Comparison of ENCODE assay signal across 8 mouse cellular contexts in the genomic region with DNA sequence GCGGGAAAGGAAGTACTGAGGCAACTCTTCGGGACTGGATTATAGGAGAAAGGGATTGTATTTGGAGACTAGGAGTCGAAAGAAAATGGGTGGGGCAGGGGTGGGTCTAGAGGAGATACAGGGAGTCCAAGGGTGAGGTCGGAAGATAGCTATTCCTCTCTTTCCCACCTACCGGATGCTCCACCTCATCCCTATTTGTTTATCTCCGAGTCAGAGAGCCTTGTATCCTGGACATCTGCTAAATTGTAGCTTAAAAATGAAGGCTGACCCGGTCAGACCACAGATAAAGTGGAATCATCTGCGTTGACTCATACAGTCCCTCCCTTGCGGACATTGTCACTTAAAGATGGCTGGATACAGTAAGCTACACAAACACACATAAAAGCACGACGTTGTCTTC. TPM values are rescaled to one million over a fixed set of nuclear protein-coding genes. Genes with fewer than 3 reads are reported as not detected.
DNase-seq lines count a peak whose midpoint lies in the region; ATAC-seq and TF ChIP-seq lines count a peak whose summit lies in the region.

No protein-coding gene starts in this region.

- no peak for ATAC-seq in liver, embryonic 13.5 days (ENCODE audit: low read depth)

- 37% methylated on average over 11 of the region's 11 CpGs for WGBS in cerebellum, adult 2 months
- WGBS in spleen, adult 2 months = 43% methylated on average over 11 of the region's 11 CpGs
- 16% methylated on average over 11 of the region's 11 CpGs for WGBS in liver, embryonic 13.5 days (ENCODE audit: insufficient replicate concordance)

- no peaks in the 10 kb centered on the region for H3K36me3 ChIP-seq in spleen, adult 2 months (ENCODE audit: control insufficient read depth, insufficient read depth, low read length)
- no peaks in the 10 kb centered on the region for H3K36me3 ChIP-seq in liver, embryonic 13.5 days

- peak overlapping the region; percentile 100 for H3K4me2 ChIP-seq in liver, embryonic 13.5 days

- no peaks in the 10 kb centered on the region for H3K9me3 ChIP-seq in liver, embryonic 13.5 days (replicated peaks)

- no peaks in the 10 kb centered on the region; the same call in 1 of the 2 replicates for H3K4me1 ChIP-seq in cerebellum, adult 2 months (ENCODE audit: control insufficient read depth, insufficient read depth, low read length)
- H3K4me1 ChIP-seq in spleen, adult 2 months (ENCODE audit: control insufficient read depth, insufficient read depth, insufficient read length) = peaks cover 9% of the 10 kb centered on the region
- peaks cover 90% of the 10 kb centered on the region for H3K4me1 ChIP-seq in liver, embryonic 13.5 days (replicated peaks)

- TF ChIP-seq POLR2A in cerebellum, adult 2 months (IDR thresholded peaks at IDR 0.05; ENCODE audit: borderline replicate concordance, insufficient read depth, low read length) = no peak
- TF ChIP-seq POLR2A in spleen, adult 2 months (IDR thresholded peaks at IDR 0.05; ENCODE audit: low read depth, low read length) = no peak

- no peak overlapping the region for H3K27ac ChIP-seq in cerebellum, adult 2 months (ENCODE audit: insufficient read depth, low read length)
- no peak overlapping the region for H3K27ac ChIP-seq in spleen, adult 2 months (ENCODE audit: insufficient read depth, low read length)
- peak overlapping the region; percentile 84; the same call in 1 of the 2 replicates for H3K27ac ChIP-seq in liver, embryonic 13.5 days

- no peak for TF ChIP-seq CTCF in cerebellum, adult 2 months (IDR thresholded peaks at IDR 0.05; ENCODE audit: borderline replicate concordance, insufficient read depth, low read depth, low read length)
- no peak for TF ChIP-seq CTCF in spleen, adult 2 months (IDR thresholded peaks at IDR 0.05; ENCODE audit: extremely low read depth, insufficient read depth, insufficient read length, insufficient replicate concordance)

- peak overlapping the region; percentile 81 for H3K4me3 ChIP-seq in cerebellum, adult 2 months (replicated peaks; ENCODE audit: insufficient read depth, low read depth, low read length)
- peak overlapping the region; percentile 21; the same call in 1 of the 2 replicates for H3K4me3 ChIP-seq in spleen, adult 2 months (ENCODE audit: extremely low read depth, insufficient read depth, insufficient read length)
- peak overlapping the region; percentile 74 for H3K4me3 ChIP-seq in liver, embryonic 13.5 days (replicated peaks)

- H3K9ac ChIP-seq in liver, embryonic 13.5 days = no peak overlapping the region

- DNase-seq in cerebellum, adult 2 months = no peak
- no peak for DNase-seq in cerebellum, adult 9-10 months
- DNase-seq in spleen, adult 2 months (ENCODE audit: low read depth in 1 of 2, low spot score in 2 of 2) = no peak
- DNase-seq in spleen, postnatal 4 days (ENCODE audit: low spot score in 2 of 2) = no peak
- no peak for DNase-seq in liver, embryonic 13.5 days
- no peak for DNase-seq in layer of hippocampus, postnatal 25 days (ENCODE audit: extremely low spot score in 1 of 2, low spot score in 1 of 2)
- DNase-seq in left cerebral cortex, adult 9 months (ENCODE audit: low spot score in 2 of 2) = no peak
- DNase-seq in kidney, postnatal 14 days = no peak

- no peaks in the 10 kb centered on the region for H3K27me3 ChIP-seq in cerebellum, adult 2 months (ENCODE audit: control insufficient read depth, insufficient read depth, low read length)
- H3K27me3 ChIP-seq in spleen, adult 2 months (ENCODE audit: control insufficient read depth, insufficient read depth, low read length) = no peaks in the 10 kb centered on the region
- peaks cover 19% of the 10 kb centered on the region; the same call in 1 of the 2 replicates for H3K27me3 ChIP-seq in liver, embryonic 13.5 days

RNA-seq across cellular contexts. Expression of a gene that starts 1.3 kb away (rescaled TPM):
- polyA plus RNA-seq in cerebellum, adult 2 months (2012; rRNA removed) = 4.0 and 4.7 TPM in 2 replicates
- polyA plus RNA-seq in spleen, adult 2 months (2012; rRNA removed) = 4.0 and 5.8 TPM in 2 replicates
- 1.7 and 1.9 TPM in 2 replicates for polyA plus RNA-seq in liver, embryonic 13.5 days (2015; fragmentation: Nextera tagmentation; extraction: Ambion mirVana)
- 1 to 10 TPM; 3.0 to 6.0 TPM for total RNA-seq in layer of hippocampus, postnatal 25 days (2021)

RNA-seq across cellular contexts. Expression of a gene that starts 21.0 kb away (rescaled TPM):
- 0.59 and 0.60 TPM in 2 replicates for polyA plus RNA-seq in cerebellum, adult 2 months (2012; rRNA removed)
- polyA plus RNA-seq in spleen, adult 2 months (2012; rRNA removed) = 6.8 and 7.1 TPM in 2 replicates
- 0.42 and 0.55 TPM in 2 replicates for polyA plus RNA-seq in liver, embryonic 13.5 days (2015; fragmentation: Nextera tagmentation; extraction: Ambion mirVana)
- total RNA-seq in layer of hippocampus, postnatal 25 days (2021) = under 1 TPM; 0.37 to 0.54 TPM

RNA-seq across cellular contexts. Expression of a gene that starts 29.6 kb away (rescaled TPM):
- polyA plus RNA-seq in cerebellum, adult 2 months (2012; rRNA removed) = 10.1 and 10.9 TPM in 2 replicates
- 0.02 TPM in 1 of 2 replicates, not detected in the other for polyA plus RNA-seq in spleen, adult 2 months (2012; rRNA removed)
- not detected in 2 replicates for polyA plus RNA-seq in liver, embryonic 13.5 days (2015; fragmentation: Nextera tagmentation; extraction: Ambion mirVana)
- total RNA-seq in layer of hippocampus, postnatal 25 days (2021) = 1 to 10 TPM; 5.3 to 8.2 TPM

RNA-seq across cellular contexts. Expression of a gene that starts 30.0 kb away (rescaled TPM):
- polyA plus RNA-seq in cerebellum, adult 2 months (2012; rRNA removed) = 7.4 and 10.9 TPM in 2 replicates
- 0.19 and 0.54 TPM in 2 replicates for polyA plus RNA-seq in spleen, adult 2 months (2012; rRNA removed)
- 0.20 TPM in 1 of 2 replicates, not detected in the other for polyA plus RNA-seq in liver, embryonic 13.5 days (2015; fragmentation: Nextera tagmentation; extraction: Ambion mirVana)
- 1 to 10 TPM; 2.8 to 5.6 TPM for total RNA-seq in layer of hippocampus, postnatal 25 days (2021)

RNA-seq across cellular contexts. Expression of a gene that starts 35.7 kb away (rescaled TPM):
- polyA plus RNA-seq in cerebellum, adult 2 months (2012; rRNA removed) = 152 and 153 TPM in 2 replicates
- 58.0 and 61.0 TPM in 2 replicates for polyA plus RNA-seq in spleen, adult 2 months (2012; rRNA removed)
- polyA plus RNA-seq in liver, embryonic 13.5 days (2015; fragmentation: Nextera tagmentation; extraction: Ambion mirVana) = 38.9 and 41.0 TPM in 2 replicates
- total RNA-seq in layer of hippocampus, postnatal 25 days (2021) = 10 to 100 TPM; 85.7 to 92.6 TPM

Comparison
In these comparisons a context has a peak if more than half of its experiments do, and no peak if none do; other contexts are left out.
1. H3K4me3 ChIP-seq: peak in every context shown above with its lines; median percentile 81 in cerebellum, adult 2 months; 74 in liver, embryonic 13.5 days; 21 in spleen, adult 2 months.
2. RNA of a gene that starts 29.6 kb away (polyA plus RNA-seq): 10.1 to 10.9 TPM in cerebellum, adult 2 months; 0.02 TPM in spleen, adult 2 months and not detected in liver, embryonic 13.5 days; every median in the first group is over 10 times any median in the second.